Mouse (Mus musculus) left cerebral cortex, postnatal 36 days (tissue): ENCODE data around the gene Pomgnt2. TPM values are rescaled to one million over a fixed set of nuclear protein-coding genes. Genes with fewer than 3 reads are reported as not detected.
A peak's percentile ranks its signal among the peaks of the same experiment; 100 is the strongest.

Source experiments
- DNase-seq, 2 experiments: peaks; one replicate each; pipeline ENCODE4 v3.0.0; 2021 to 2022; ENCODE audit warnings: low spot score in 2 of 2, mixed read lengths in 1 of 2
- intact Hi-C: fragments of 180-260 bp; cut with DNase I; formaldehyde crosslinking; loops from one replicate; pipeline ENCODE4 v1.15.1; 2025
- total RNA-seq, 2 experiments: library from RNA; stranded (reverse); gene quantifications; 2 replicates each; pipeline ENCODE4 v1.2.3; 2021

Pomgnt2 gene
- total RNA-seq, 2 experiments from 2014 or later, result 38.0 to 38.2 TPM

GRCm38 (mm10) chr9:122018782-122019395, 22.0 kb upstream of the Pomgnt2 start:
- intact Hi-C loops, result loop anchor here (1.0 kb wide), 1 partner anchor 166 kb away; no protein-coding TSS in a partner anchor
- no peak for DNase-seq

DNA sequence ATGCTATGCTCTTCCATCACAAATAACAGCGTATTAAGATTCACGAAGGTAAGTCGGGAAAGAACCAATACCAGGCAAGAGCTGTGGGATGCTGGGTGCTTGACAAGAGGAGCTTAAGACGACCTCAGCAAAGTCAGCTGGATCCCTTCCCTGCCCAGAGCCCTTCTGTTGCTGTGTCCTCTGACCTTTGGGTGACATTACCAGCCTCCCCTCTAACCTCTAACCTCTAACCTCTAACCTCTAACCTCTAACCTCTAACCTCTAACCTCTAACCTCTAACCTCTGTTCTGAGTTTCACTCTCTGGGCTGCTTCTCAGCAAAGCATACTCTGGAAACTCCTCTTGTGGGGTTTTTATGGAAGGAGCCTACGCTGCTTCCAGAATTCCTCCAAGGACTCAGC, 21.2 kb upstream of the Pomgnt2 start:
- intact Hi-C loops, result loop anchor here (1.0 kb wide), 1 partner anchor 167 kb away; no protein-coding TSS in a partner anchor
- DNase-seq, result no peak

DNA sequence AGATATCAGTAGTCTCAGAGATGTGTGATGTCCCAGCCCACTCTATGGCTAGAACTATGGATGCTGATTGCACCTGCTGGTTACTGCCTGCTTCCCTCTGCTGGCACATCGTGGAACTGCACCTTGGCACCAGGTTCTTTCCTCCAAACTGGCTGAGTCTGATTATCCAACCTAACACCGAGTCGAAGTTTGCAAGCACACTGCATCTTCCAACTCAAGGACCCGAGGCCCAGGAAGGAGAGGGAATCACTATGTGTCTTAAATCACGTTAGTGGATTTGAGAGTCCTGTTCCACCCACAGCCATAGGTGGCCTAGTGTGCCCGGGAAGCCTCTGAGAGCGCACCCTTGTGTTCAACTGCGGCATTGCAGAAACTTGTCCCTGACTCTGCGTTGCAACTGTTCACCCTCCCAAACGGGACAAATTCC, 17.3 kb upstream of the Pomgnt2 start:
- intact Hi-C loops, result no loop called here
- peak; percentile 58 to 72 for DNase-seq

GRCm38 (mm10) chr9:122013629-122014028, 16.7 kb upstream of the Pomgnt2 start:
- no peak for DNase-seq
- intact Hi-C loops, result no loop called here

GRCm38 (mm10) chr9:122012816-122013215, 15.9 kb upstream of the Pomgnt2 start:
- intact Hi-C loops, result no loop called here
- DNase-seq, result no peak

GRCm38 (mm10) chr9:122010751-122011150, 13.8 kb upstream of the Pomgnt2 start:
- intact Hi-C loops, result no loop called here
- DNase-seq, result no peak

- DNase-seq, result no peak
- intact Hi-C loops, result no loop called here
Observed at GRCm38 (mm10) chr9:122008876-122009275, 12.0 kb upstream of the Pomgnt2 start.

DNA sequence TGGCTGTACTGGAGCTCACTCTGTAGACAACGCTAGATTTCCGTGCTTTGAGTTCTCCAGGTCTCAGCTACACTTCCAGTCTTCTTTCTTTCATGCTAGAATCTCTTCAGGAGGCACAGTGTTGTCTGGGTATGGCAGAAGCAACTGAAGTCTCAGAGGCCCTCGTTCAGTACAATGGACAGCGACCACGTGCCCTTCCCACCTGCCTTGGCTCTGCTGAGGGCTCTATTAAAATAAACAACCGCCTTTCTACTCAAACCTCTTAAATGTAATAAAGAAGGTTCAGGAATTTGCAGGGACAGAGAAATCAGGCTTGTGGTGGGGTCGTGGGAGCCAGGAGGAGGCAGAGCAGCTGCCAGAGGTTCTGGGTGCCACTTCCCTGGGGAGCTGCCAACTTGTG, 9.7 kb upstream of the Pomgnt2 start:
- intact Hi-C loops, result no loop called here

DNA sequence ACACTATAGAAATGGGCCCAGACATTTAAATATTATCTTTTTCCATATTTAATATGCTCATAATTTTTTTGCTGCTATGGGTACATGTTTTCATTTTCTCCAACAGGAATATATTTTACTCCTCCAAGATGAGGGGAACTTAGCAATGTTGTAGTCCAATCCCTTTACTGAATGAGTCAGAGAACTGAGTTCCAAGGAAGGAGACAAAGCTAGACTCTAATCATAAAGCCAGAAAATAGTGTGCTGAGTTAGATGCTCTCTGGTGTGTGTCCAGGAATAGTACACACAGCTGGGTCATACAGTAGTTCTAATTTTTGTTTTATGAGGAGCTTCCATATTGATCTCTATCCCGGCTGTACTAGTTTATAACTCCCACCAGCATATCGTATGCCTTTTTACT, 9.3 kb upstream of the Pomgnt2 start:
- intact Hi-C loops, result no loop called here
- DNase-seq, result no peak

More for the DNA sequence above, 9.7 kb upstream of the Pomgnt2 start:
- DNase-seq, result no peak

DNA sequence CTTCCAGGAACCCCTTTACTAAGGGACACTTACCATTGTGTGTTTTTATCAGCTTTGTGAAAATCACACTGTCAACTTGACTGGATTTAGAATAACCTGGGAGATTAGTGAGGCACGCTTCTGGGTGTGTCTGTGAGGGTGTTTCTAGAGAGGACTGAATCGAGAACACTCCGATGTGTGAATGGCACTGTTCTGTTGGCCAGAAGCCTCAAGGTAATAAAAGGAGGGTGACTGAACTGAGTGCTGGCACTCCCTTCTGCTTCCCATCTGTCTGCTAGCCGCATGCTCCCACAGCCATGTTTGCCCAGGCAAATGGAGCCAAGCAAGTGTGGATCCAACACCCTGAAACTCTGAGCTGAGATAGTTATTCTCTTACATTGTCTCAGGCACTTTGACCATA, 1.1 kb upstream of the Pomgnt2 start:
- intact Hi-C loops, result no loop called here
- DNase-seq, result no peak

- DNase-seq, result peak; percentile 87 to 90
- intact Hi-C loops, result no loop called here
Observed at GRCm38 (mm10) chr9:121995508-121996131, 1.3 kb downstream of the Pomgnt2 start.

DNA sequence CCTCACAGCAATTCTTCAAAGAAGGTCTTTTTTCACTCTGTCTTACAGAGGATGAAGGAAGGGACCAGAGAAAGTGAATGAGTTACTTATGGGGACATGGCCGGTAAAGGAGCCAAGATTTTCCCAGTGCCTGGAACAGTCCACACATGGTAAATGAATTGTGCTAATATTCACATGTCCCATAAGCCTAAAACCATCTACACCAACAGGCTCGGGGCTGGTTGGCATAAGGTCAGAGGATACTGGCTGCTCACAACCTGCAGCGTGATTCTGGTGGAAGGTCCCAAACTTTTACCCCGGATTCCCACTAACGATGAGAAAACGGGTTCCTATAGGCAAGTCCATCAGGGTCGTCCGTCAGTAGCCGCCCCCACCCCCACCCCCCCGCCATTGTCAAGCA, 1.8 kb downstream of the Pomgnt2 start:
- DNase-seq, result no peak
- intact Hi-C loops, result no loop called here

DNA sequence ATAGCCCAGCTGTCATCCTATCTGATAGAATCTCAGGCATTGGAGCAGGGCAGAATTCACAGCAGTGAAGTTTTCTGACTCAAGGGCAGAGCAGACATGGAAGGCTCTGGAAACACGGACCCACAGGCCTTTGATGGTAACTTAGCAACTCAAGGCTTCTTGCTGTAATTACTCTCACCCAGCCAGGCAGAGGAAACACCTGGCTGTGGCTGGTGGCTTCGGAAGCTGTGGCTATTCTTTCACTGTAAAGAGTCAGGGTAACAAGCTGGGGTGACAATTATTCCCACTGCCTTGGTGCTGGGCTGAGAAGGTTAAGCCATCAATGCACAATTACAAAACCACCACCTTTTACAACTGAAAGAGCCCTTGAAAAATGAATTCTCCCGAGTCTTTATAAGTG, 3.9 kb downstream of the Pomgnt2 start:
- DNase-seq, result no peak
- intact Hi-C loops, result no loop called here

GRCm38 (mm10) chr9:121991041-121991440, 5.9 kb downstream of the Pomgnt2 start:
- DNase-seq, result no peak
- intact Hi-C loops, result no loop called here

- intact Hi-C loops, result loop anchor here (5.0 kb wide), 1 partner anchor 142 kb away; no protein-coding TSS in a partner anchor
- DNase-seq, result no peak
Observed at GRCm38 (mm10) chr9:121989536-121989935, 7.4 kb downstream of the Pomgnt2 start.

- intact Hi-C loops, result loop anchor here (5.0 kb wide), 1 partner anchor 142 kb away; no protein-coding TSS in a partner anchor
- DNase-seq, result no peak
Observed at GRCm38 (mm10) chr9:121988910-121989309, 8.0 kb downstream of the Pomgnt2 start.

DNA sequence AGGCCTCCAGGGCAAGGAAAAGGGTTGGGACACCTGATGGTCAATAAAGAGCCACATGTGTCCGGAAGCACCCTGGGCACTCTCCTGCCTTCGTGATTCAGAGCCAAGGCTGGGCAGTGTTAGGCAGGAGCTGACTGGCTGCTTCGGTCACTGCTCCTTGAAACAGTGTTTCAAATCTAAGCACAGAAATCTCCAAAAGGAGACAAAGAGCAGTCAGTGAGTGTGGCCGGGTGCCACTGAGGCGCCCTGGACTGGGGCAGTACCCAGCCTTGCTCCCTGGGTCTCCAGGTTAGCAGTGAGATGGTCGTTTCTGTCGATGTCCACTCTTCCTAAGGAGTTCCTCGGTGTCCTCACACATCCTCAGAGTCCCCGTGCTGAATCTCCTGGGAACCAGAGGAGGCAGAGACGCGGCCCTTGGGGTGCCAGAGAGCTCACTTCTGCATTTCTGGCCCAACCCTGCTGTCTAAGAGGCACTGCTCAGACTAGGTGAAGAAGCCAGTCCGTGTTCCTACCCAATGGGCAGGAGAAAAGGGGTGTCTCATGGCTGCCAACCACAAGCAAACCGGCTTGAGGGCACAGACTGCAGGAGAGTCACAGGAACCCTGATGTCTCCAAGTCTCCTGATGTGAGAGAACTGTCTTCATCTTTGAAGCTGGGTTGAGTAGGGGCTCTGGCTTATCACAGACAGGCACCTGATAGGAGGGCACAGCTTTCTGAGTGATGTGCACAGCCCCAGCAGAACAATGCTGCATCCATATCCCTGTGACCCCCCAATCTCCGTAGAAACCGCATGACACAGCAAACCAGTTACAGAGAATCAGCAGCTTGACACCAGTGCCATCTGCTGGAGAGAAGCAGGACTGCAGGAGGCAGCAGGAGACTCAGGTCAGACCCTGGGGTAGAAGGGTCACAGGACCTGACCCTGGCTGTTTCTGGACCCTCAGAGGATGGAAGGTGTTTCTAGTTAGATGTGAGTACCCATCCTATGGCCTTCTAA, 12.1 kb downstream of the Pomgnt2 start:
- intact Hi-C loops, result loop anchor here (2.0 to 5.0 kb wide), 2 partner anchors 38 to 137 kb away; no protein-coding TSS in a partner anchor
- DNase-seq, result peak; percentile 68 to 70

GRCm38 (mm10) chr9:121983504-121983903, 13.4 kb downstream of the Pomgnt2 start:
- intact Hi-C loops, result no loop called here
- DNase-seq, result peak; percentile 78

DNA sequence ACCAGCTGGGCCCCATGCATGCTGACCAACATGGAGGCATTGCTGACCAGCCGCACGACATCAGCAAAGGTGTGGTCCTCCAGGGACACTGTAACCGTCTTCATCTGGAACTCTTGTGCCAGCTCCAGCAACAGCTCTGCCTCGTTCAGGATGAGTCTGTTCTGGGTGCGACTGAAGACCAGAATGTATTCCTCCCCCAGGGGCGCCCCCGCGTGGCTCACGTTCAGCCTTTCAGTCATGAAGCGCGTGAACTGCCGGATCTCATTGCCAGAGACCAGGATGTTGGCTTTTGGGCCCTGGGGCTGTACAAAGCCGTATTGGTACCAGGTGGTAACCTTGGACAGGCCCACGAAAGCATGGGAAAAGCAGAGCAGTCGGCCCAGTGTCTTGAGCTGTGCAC, 14.2 kb downstream of the Pomgnt2 start:
- no peak for DNase-seq
- intact Hi-C loops, result no loop called here

GRCm38 (mm10) chr9:121982214-121982613, 14.7 kb downstream of the Pomgnt2 start:
- intact Hi-C loops, result no loop called here
- no peak for DNase-seq
